Mouse (Mus musculus) hematopoietic multipotent progenitor cell, adult 10-12 weeks (in vitro differentiated cells): ENCODE results near the gene Colec11. TPM values are rescaled to one million over a fixed set of nuclear protein-coding genes. Genes with fewer than 3 reads are reported as not detected.

Source experiments
- polyA plus RNA-seq: library from polyadenylated mRNA; stranded (reverse); fragments of >175 nt; gene quantifications from 2 replicates; pipeline ENCODE4 v1.2.3, GENCODE M21; 2012; ENCODE audit warnings: low replicate concordance

Gene Colec11
- not detected in 2 replicates for polyA plus RNA-seq

GRCm38 (mm10) chr12:28623195-28623594 lies at the start of gene Colec11:
Gene Colec11, minus strand, starts transcription at chr12:28623377.

GRCm38 (mm10) chr12:28649141-28650110 lies 26.2 kb upstream of the Colec11 start, which contains the start of gene Rnaseh1:
Gene Rnaseh1, plus strand, starts transcription at chr12:28649602.

GRCm38 (mm10) chr12:28635535-28636476 lies 12.6 kb upstream of the Colec11 start, which contains the start of gene Rps7:
Gene Rps7, minus strand, starts transcription at chr12:28635953.

GRCm38 (mm10) chr12:28582423-28582822 lies 40.8 kb downstream of the Colec11 start, which contains the start of gene Allc:
Gene Allc, minus strand, starts transcription at chr12:28582523.

GRCm38 (mm10) chr12:28552299-28552698 lies 70.9 kb downstream of the Colec11 start, which contains the start of gene Dcdc2c:
Gene Dcdc2c, minus strand, starts transcription at chr12:28552399.

Other genes with a start within 250 kb of the Colec11 start
- gene Dcdc2c, start 71.0 kb downstream of the Colec11 start, polyA plus RNA-seq: not detected in 2 replicates
- gene Allc, start 40.9 kb downstream of the Colec11 start, polyA plus RNA-seq: not detected in 2 replicates
- 125 and 180 TPM in 2 replicates for gene Rps7, start 12.6 kb upstream of the Colec11 start, polyA plus RNA-seq
- gene Rnaseh1, start 26.2 kb upstream of the Colec11 start, polyA plus RNA-seq: 10.8 and 11.8 TPM in 2 replicates
- gene Adi1, start 51.9 kb upstream of the Colec11 start, polyA plus RNA-seq: 6.2 and 10.5 TPM in 2 replicates
- gene Trappc12, start 127.1 kb upstream of the Colec11 start, polyA plus RNA-seq: 3.6 and 11.1 TPM in 2 replicates
- 12.6 and 12.7 TPM in 2 replicates for gene Eipr1, start 128.4 kb upstream of the Colec11 start, polyA plus RNA-seq